Mouse (Mus musculus) heart, embryonic 14.5 days (tissue): ENCODE measurements around the gene Erbb2. TPM values are rescaled to one million over a fixed set of nuclear protein-coding genes. Genes with fewer than 3 reads are reported as not detected.

Source experiments
- ATAC-seq: fragments of 200-750 bp; cut with Nextera tagmentation; 2 replicates; pipeline ENCODE4 v1.8.0; 2017; ENCODE audit warnings: low read depth, moderate TSS enrichment; ENCODE audit not compliant: insufficient number of reproducible peaks, insufficient read depth, low FRiP score
- H3K27ac ChIP-seq, 2 experiments: fragments of 200-500 bp in 1 of 2; fragments of 300-500 bp in 1 of 2; sonication (generic) in 1 of 2; replicated peaks in 1 of 2; 2 replicates each; pipeline ENCODE4 v1.5.1; 2012 to 2014; ENCODE audit warnings: low read depth in 2 of 2, low read length in 2 of 2, control low read depth in 1 of 2, mild to moderate bottlenecking in 1 of 2, mixed read lengths in 1 of 2; ENCODE audit not compliant: control insufficient read depth in 1 of 2, insufficient read depth in 1 of 2
- H3K27me3 ChIP-seq: fragments of 300-500 bp; sonication (generic); 2 replicates; pipeline ENCODE4 v1.6.1; 2014; ENCODE audit warnings: mild to moderate bottlenecking, low read length, control low read depth; ENCODE audit not compliant: control insufficient read depth, insufficient read depth
- H3K36me3 ChIP-seq: fragments of 300-500 bp; sonication (generic); 2 replicates; pipeline ENCODE4 v1.6.1; 2014; ENCODE audit warnings: mild to moderate bottlenecking, control low read depth, low read length, mixed read lengths; ENCODE audit not compliant: control insufficient read depth, insufficient read depth
- H3K4me1 ChIP-seq, 2 experiments: fragments of 200-500 bp in 1 of 2; fragments of 300-500 bp in 1 of 2; sonication (generic) in 1 of 2; 2 replicates each; pipeline ENCODE4 v1.6.1; 2012 to 2014; ENCODE audit warnings: low read length in 2 of 2, control low read depth in 1 of 2, mixed read lengths in 1 of 2; ENCODE audit not compliant: control insufficient read depth in 2 of 2, insufficient read depth in 2 of 2
- H3K4me2 ChIP-seq: fragments of 300-500 bp; sonication (generic); 2 replicates; pipeline ENCODE4 v1.6.1; 2014; ENCODE audit warnings: mild to moderate bottlenecking, low read length
- H3K4me3 ChIP-seq, 2 experiments: fragments of 200-500 bp in 1 of 2; fragments of 300-500 bp in 1 of 2; sonication (generic) in 1 of 2; 2 replicates each; pipeline ENCODE4 v1.5.1; 2012 to 2014; ENCODE audit warnings: low read length in 2 of 2, mild to moderate bottlenecking in 2 of 2, control low read depth in 1 of 2, low read depth in 1 of 2, moderate library complexity in 1 of 2; ENCODE audit not compliant: control insufficient read depth in 1 of 2, insufficient read depth in 1 of 2
- H3K9ac ChIP-seq: fragments of 300-500 bp; sonication (generic); 2 replicates; pipeline ENCODE4 v1.6.1; 2014; ENCODE audit warnings: mild to moderate bottlenecking, low read length
- H3K9me3 ChIP-seq: fragments of 300-500 bp; sonication (generic); 2 replicates; pipeline ENCODE4 v1.6.1; 2016; ENCODE audit warnings: low read length, control low read depth; ENCODE audit not compliant: control insufficient read depth
- WGBS: fragments of 180-500 bp; shearing (Covaris S2); extraction: QIAGEN DNeasy Blood & Tissue Kit; methylation state at CpG from one replicate; pipeline ENCODE4 v1.1.7; 2014; 5-methylcytosine and 5-hydroxymethylcytosine counted together
- polyA plus RNA-seq: library from polyadenylated mRNA; unstranded; fragments of >200 nt; fragmentation: Nextera tagmentation; extraction: Ambion mirVana; gene quantifications from 2 replicates; pipeline ENCODE4 v1.2.1, GENCODE M21; 2014

Erbb2 gene
- polyA plus RNA-seq, 1 experiment from 2014 or later: 55.1 TPM

DNA sequence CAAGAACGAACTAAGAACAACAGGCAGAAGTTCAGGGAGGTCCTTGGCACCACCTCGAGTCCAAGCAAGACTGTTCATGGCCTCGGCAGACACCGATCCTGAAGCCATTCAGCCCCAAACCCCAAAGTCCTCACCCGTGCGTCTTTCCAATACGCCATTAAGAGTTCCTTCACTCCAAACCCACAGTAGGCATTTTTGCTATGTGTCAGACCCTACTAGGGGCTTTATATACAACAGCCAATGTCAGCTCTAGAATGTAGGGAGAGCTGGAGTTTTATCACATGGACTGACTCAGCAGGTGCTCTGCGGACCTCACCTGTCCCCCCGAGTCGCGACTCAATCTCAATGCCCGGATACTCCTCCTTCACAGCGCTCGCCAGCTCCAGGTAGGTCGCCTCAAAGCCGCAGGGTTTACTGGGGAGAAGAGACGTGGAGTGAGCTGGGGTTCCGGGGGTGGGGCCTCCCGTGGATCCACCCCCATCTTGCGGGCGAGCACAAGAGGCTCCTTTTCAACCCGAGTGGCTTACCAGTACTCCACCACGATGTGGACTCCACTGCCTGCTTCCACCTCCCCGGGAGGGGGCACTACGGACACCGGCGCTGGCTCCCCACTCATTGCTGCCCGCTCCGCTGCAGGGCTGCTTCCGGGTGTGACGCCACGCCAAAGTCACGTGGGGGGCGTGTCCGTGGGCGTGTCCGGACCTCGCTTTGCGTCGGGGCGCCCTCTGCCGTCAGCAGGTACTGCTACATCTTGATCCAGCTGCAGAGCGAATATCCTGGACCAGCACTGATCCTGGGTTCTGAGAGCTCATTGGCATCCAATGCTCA is 26.3 kb downstream of the Erbb2 start, which contains the start of gene Mien1:
Gene Mien1, minus strand, starts transcription at position 661 of the 828 bp plus-strand sequence.
- peak within 1 kb of the TSS; percentile 80 for H3K9ac ChIP-seq
- 2% methylated on average over 43 of the region's 43 CpGs for WGBS
- H3K4me2 ChIP-seq: peak within 1 kb of the TSS; percentile 90
- ATAC-seq: peak; percentile 85
- H3K4me1 ChIP-seq: peaks cover 0 to 7% of the 10 kb centered on the region in 2 experiments; a peak in 1 of 4 replicates
- no peaks in the 10 kb centered on the region for H3K9me3 ChIP-seq
- H3K27ac ChIP-seq: peak within 1 kb of the TSS; percentile 42 to 63; a peak in 3 of 4 replicates
- H3K36me3 ChIP-seq: peaks cover 41% of the 10 kb centered on the region
- peak within 1 kb of the TSS; percentile 73 to 84 for H3K4me3 ChIP-seq
- H3K27me3 ChIP-seq: no peaks in the 10 kb centered on the region

- H3K27ac ChIP-seq: no peak overlapping the region
- H3K9me3 ChIP-seq: no peaks in the 10 kb centered on the region
- ATAC-seq: no peak
Measured at GRCm38 (mm10) chr11:98443688-98444087, 31.4 kb downstream of the Erbb2 start.

DNA sequence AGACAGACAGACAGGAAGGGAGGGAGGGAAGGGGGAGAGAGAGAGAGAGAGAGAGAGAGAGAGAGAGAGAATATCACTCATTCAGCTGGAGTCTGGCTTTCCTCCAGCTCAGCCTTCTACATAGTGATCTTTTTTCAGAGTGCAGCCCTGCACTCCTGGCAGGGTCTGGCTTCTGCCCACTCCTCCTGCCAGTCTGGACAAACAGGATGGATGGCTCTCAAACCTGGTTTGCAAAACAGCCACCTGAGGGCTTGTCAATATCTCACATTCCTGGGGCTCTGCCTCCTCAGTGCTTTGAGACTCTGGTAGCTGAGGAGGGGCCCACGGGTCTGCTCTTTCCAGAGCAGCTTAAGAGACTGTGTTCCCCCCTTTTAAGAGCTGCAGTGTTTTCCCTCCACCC is 33.0 kb downstream of the Erbb2 start:
- Histone ChIP-seq H3K36me3 (no peaks in the 10 kb centered on the region), H3K4me2 (no peak overlapping the region), H3K9ac (no peak overlapping the region), H3K4me1 (peaks cover 9 to 23% of the 10 kb centered on the region in 2 experiments), H3K27me3 (no peaks in the 10 kb centered on the region), H3K4me3 (no peak overlapping the region), H3K27ac (no peak overlapping the region), H3K9me3 (no peaks in the 10 kb centered on the region)
- no peak for ATAC-seq
- 25% methylated on average over 1 of the region's 1 CpGs for WGBS

More at GRCm38 (mm10) chr11:98443688-98444087, 31.4 kb downstream of the Erbb2 start:
- 100% methylated on average over 1 of the region's 1 CpGs for WGBS
- Histone ChIP-seq H3K4me2 (no peak overlapping the region), H3K27me3 (no peaks in the 10 kb centered on the region), H3K36me3 (no peaks in the 10 kb centered on the region), H3K4me3 (no peak overlapping the region), H3K9ac (no peak overlapping the region), H3K4me1 (peaks cover 9 to 23% of the 10 kb centered on the region in 2 experiments)

GRCm38 (mm10) chr11:98445679-98446078 is 33.4 kb downstream of the Erbb2 start:
- 70% methylated on average over 4 of the region's 4 CpGs for WGBS
- peaks cover 9 to 23% of the 10 kb centered on the region in 2 experiments for H3K4me1 ChIP-seq
- H3K4me2 ChIP-seq: no peak overlapping the region
- H3K27me3 ChIP-seq: no peaks in the 10 kb centered on the region
- no peak for ATAC-seq
- no peaks in the 10 kb centered on the region for H3K36me3 ChIP-seq
- H3K9ac ChIP-seq: no peak overlapping the region
- no peaks in the 10 kb centered on the region for H3K9me3 ChIP-seq
- no peak overlapping the region for H3K27ac ChIP-seq
- H3K4me3 ChIP-seq: no peak overlapping the region

DNA sequence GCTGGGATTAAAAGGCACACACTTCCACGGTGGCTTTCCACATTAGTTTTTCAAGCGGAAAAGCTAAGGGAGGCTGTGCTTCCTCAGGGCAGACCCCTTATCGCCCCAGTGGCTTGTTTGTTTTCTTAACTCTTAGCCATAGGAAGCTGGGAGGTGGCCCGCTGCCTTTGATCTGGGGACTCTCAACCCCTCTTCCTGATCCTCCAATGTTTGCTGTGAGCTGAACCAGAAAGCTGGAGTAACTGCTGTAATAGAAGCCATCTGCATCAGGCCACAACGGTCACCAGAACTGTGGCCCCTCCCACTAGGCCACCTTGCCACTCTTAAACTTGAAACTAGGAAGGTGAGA is 33.9 kb downstream of the Erbb2 start, which contains the start of gene Grb7:
Gene Grb7, plus strand, starts transcription at position 182 of the 349 bp plus-strand sequence.
- no peak within 1 kb of the TSS for H3K27ac ChIP-seq
- H3K36me3 ChIP-seq: no peaks in the 10 kb centered on the region
- H3K27me3 ChIP-seq: no peaks in the 10 kb centered on the region
- peak within 1 kb of the TSS; percentile 22 to 28; a peak in 3 of 4 replicates for H3K4me3 ChIP-seq
- peak within 1 kb of the TSS; percentile 57 for H3K9ac ChIP-seq
- peak within 1 kb of the TSS; percentile 65 for H3K4me2 ChIP-seq
- no peaks in the 10 kb centered on the region for H3K9me3 ChIP-seq
- 35% methylated on average over 5 of the region's 5 CpGs for WGBS
- peaks cover 9 to 23% of the 10 kb centered on the region in 2 experiments for H3K4me1 ChIP-seq
- ATAC-seq: no peak

DNA sequence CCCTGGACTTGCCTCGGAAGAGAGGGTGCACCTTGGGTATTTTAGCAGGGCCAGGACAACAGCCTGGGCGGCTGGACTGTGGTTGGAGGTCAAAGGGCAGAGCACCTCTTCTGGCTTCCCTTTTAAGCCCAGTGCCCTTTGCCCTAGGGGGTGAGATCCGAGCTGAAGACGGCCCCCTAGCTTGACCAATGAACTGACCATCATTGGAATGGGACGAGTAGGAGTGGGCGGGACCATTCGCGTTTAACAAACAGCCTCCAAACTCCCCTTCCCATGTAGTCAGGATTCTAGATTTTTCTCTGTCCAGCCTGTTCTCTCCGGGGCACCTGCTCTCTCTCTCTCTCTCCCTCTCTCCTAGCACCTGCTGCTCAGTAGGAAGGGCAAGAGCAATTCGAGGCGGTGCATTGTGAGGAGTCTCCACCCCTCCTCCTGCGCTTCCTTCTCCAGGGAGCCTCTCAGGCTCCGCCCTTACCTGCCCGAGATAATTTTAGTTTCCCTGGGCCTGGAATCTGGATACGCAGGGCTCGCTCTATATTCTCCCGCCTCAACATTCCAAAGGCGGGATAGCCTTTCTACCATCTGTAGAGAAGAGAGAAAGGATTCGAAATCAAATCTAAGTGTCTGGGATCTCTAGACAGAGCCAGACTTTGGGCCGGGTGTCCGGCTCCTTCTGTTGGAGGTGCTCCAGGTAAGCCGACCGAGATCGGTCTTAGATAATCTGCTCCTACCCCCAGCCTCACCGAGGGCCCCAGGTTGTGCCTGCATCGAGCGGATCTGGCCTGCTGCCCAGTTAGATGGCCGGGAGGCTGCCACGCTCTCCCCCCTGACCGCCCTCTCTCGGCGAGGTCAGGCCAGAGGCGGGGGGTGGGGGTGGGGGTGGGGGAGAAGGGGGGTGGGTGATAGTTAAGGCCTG is 34.5 kb downstream of the Erbb2 start:
- WGBS: 3% methylated on average over 33 of the region's 33 CpGs

GRCm38 (mm10) chr11:98447475-98447834 is 35.2 kb downstream of the Erbb2 start:
- Histone ChIP-seq H3K9me3 (no peaks in the 10 kb centered on the region), H3K4me1 (peaks cover 9 to 23% of the 10 kb centered on the region in 2 experiments), H3K27ac (no peak overlapping the region), H3K36me3 (no peaks in the 10 kb centered on the region), H3K4me3 (peak overlapping the region in 1 of 2 experiments; percentile 28; a peak in 1 of 4 replicates), H3K9ac (peak overlapping the region; percentile 57; the same call in 1 of the 2 replicates), H3K27me3 (no peaks in the 10 kb centered on the region), H3K4me2 (peak overlapping the region; percentile 65)
- WGBS: 13% methylated on average over 7 of the region's 7 CpGs
- no peak for ATAC-seq

More for the DNA sequence above, 34.5 kb downstream of the Erbb2 start:
- H3K4me3 ChIP-seq: peak overlapping the region; percentile 22 to 28; a peak in 3 of 4 replicates
- H3K36me3 ChIP-seq: no peaks in the 10 kb centered on the region
- peak overlapping the region; percentile 65 for H3K4me2 ChIP-seq
- no peak overlapping the region for H3K27ac ChIP-seq
- no peaks in the 10 kb centered on the region for H3K27me3 ChIP-seq
- no peaks in the 10 kb centered on the region for H3K9me3 ChIP-seq
- peaks cover 9 to 23% of the 10 kb centered on the region in 2 experiments for H3K4me1 ChIP-seq
- peak overlapping the region; percentile 57 for H3K9ac ChIP-seq
- no peak for ATAC-seq
